In the genomic region with DNA sequence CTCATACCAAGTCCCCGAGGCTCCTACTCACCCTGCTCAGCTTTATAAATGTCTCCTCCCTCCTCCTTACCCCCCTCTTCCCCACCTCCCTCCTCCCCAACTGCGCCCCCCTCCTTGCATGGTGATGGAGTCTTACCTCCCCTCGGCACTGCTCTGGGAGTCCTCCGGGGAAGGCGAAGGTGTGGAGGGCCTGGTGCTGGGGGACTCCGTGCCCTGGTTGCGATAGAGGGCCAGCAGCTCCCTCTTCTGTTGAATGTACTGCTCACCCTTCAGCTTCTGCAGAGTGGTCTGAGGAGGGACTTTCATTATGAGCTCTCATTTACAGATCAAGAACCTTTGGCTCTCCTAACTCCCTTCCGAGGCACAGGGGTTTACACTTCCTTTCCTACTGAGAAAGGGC, we compare ENCODE assay signal across 10 mouse cellular contexts. TPM values are rescaled to one million over a fixed set of nuclear protein-coding genes. Genes with fewer than 3 reads are reported as not detected.
DNase-seq lines count a peak whose midpoint lies in the region; ATAC-seq and TF ChIP-seq lines count a peak whose summit lies in the region.
"Had no signal": no experiment of that assay in that cellular context is flagged by ENCODE, and none has a peak within 500 bp of the region (broad histone marks: within the 10 kb centered on the region; RNA-seq: fewer than 3 reads in every experiment).

No protein-coding gene starts in this region.

- TF ChIP-seq POLR2A in cerebellum, adult 2 months (IDR thresholded peaks at IDR 0.05; ENCODE audit: borderline replicate concordance, insufficient read depth, low read length), result no peak
- no peak for TF ChIP-seq POLR2A in lung, adult 2 months (IDR thresholded peaks at IDR 0.05; ENCODE audit: borderline replicate concordance, extremely low read depth, low read depth, low read length)

- no peak overlapping the region for H3K4me3 ChIP-seq in cerebellum, adult 2 months (replicated peaks; ENCODE audit: insufficient read depth, low read depth, low read length)
- no peak overlapping the region for H3K4me3 ChIP-seq in lung, adult 2 months (replicated peaks; ENCODE audit: extremely low read depth, low read depth, low read length)
- H3K4me3 ChIP-seq in intestine, embryonic 16.5 days (ENCODE audit: low read length), result no peak overlapping the region
- H3K4me3 ChIP-seq: neural tube, embryonic 13.5 days had no signal

- 0 out of 2 replicates have a peak, but pooled peaks have one; percentile 12 for TF ChIP-seq CTCF in cerebellum, adult 2 months (IDR thresholded peaks at IDR 0.05; ENCODE audit: borderline replicate concordance, insufficient read depth, low read depth, low read length)
- TF ChIP-seq CTCF in lung, adult 2 months (IDR thresholded peaks at IDR 0.05; ENCODE audit: insufficient read depth, low read length), result peak; percentile 59

- no peak overlapping the region for H3K4me2 ChIP-seq in intestine, embryonic 16.5 days (ENCODE audit: low read depth, low read length)
- H3K4me2 ChIP-seq: neural tube, embryonic 13.5 days had no signal

- ATAC-seq in intestine, embryonic 16.5 days, result 0 out of 2 replicates have a peak, but pooled peaks have one; percentile 2

- H3K27me3 ChIP-seq in cerebellum, adult 2 months (ENCODE audit: control insufficient read depth, insufficient read depth, low read length), result peaks cover 2% of the 10 kb centered on the region; the same call in 1 of the 2 replicates
- H3K27me3 ChIP-seq in intestine, embryonic 16.5 days (replicated peaks; ENCODE audit: control insufficient read depth, insufficient read depth, low read length), result no peaks in the 10 kb centered on the region

- WGBS in cerebellum, adult 2 months, result 4% methylated on average over 8 of the region's 8 CpGs
- 9% methylated on average over 8 of the region's 8 CpGs for WGBS in lung, adult 2 months
- WGBS in intestine, embryonic 16.5 days, result 11% methylated on average over 8 of the region's 8 CpGs

- DNase-seq in cerebellum, adult 2 months, result no peak
- DNase-seq in cerebellum, adult 9-10 months, result no peak
- no peak for DNase-seq in lung, adult 2 months
- DNase-seq in lung, adult 18-20 months, result no peak
- peak; percentile 68 for DNase-seq in lung, postnatal 10 days
- no peak for DNase-seq in ovary, postnatal 10 days (ENCODE audit: low spot score)
- no peak for DNase-seq in layer of hippocampus, adult 8-10 months (ENCODE audit: low spot score in 2 of 2)
- DNase-seq: adrenal gland, adult 2 months had no signal

- H3K9ac ChIP-seq in intestine, embryonic 16.5 days (ENCODE audit: low read depth, low read length), result peak overlapping the region; percentile 25; the same call in 1 of the 2 replicates
- H3K9ac ChIP-seq: neural tube, embryonic 13.5 days had no signal

- peaks cover 14% of the 10 kb centered on the region for H3K36me3 ChIP-seq in intestine, embryonic 16.5 days (ENCODE audit: control insufficient read depth, insufficient read depth, low read length)
- H3K36me3 ChIP-seq: neural tube, embryonic 13.5 days had no signal

- no peaks in the 10 kb centered on the region for H3K9me3 ChIP-seq in intestine, embryonic 16.5 days (ENCODE audit: control insufficient read depth, low read length)
- H3K9me3 ChIP-seq: neural tube, embryonic 13.5 days had no signal

- no peak overlapping the region for H3K27ac ChIP-seq in cerebellum, adult 2 months (ENCODE audit: insufficient read depth, low read length)
- H3K27ac ChIP-seq in intestine, embryonic 16.5 days (ENCODE audit: low read length), result peak overlapping the region; percentile 73
- H3K27ac ChIP-seq: neural tube, embryonic 13.5 days had no signal

- H3K4me1 ChIP-seq in cerebellum, adult 2 months (ENCODE audit: control insufficient read depth, insufficient read depth, low read length), result no peaks in the 10 kb centered on the region
- peaks cover 3% of the 10 kb centered on the region; the same call in 1 of the 2 replicates for H3K4me1 ChIP-seq in lung, adult 2 months (ENCODE audit: control insufficient read depth, insufficient read depth, low read length)
- H3K4me1 ChIP-seq in intestine, embryonic 16.5 days (ENCODE audit: control insufficient read depth, insufficient read depth, low read length), result peaks cover 49% of the 10 kb centered on the region

RNA-seq across cellular contexts. Expression of a gene that starts 15.3 kb away (rescaled TPM):
- polyA plus RNA-seq in cerebellum, adult 2 months (2012; rRNA removed), result 11.4 and 11.8 TPM in 2 replicates
- polyA plus RNA-seq in lung, adult 2 months (2012; rRNA removed), result 186 and 200 TPM in 2 replicates
- polyA plus RNA-seq in intestine, embryonic 16.5 days (2015; fragmentation: Nextera tagmentation; extraction: Ambion mirVana), result 90.0 and 95.3 TPM in 2 replicates
- 10 to 100 TPM; 11.0 to 36.7 (median 21.8) TPM for total RNA-seq in layer of hippocampus, adult 8-10 months (2022)

RNA-seq across cellular contexts. Expression of a gene that starts 16.1 kb away (rescaled TPM):
- 0.06 and 0.10 TPM in 2 replicates for polyA plus RNA-seq in cerebellum, adult 2 months (2012; rRNA removed)
- polyA plus RNA-seq in lung, adult 2 months (2012; rRNA removed), result 1.3 and 2.6 TPM in 2 replicates
- 13.2 and 19.1 TPM in 2 replicates for polyA plus RNA-seq in intestine, embryonic 16.5 days (2015; fragmentation: Nextera tagmentation; extraction: Ambion mirVana)
- total RNA-seq in layer of hippocampus, adult 8-10 months (2022), result under 1 TPM in 1 of 4 experiments, not detected in 3; 0.12 TPM
- polyA plus RNA-seq: neural tube, embryonic 13.5 days had no signal

RNA-seq across cellular contexts. Expression of a gene that starts 44.0 kb away (rescaled TPM):
- 0.67 and 0.74 TPM in 2 replicates for polyA plus RNA-seq in cerebellum, adult 2 months (2012; rRNA removed)
- polyA plus RNA-seq in lung, adult 2 months (2012; rRNA removed), result 245 and 249 TPM in 2 replicates
- polyA plus RNA-seq in intestine, embryonic 16.5 days (2015; fragmentation: Nextera tagmentation; extraction: Ambion mirVana), result 5.0 and 7.6 TPM in 2 replicates
- 1 to 10 TPM; 4.3 to 5.6 (median 5.3) TPM for total RNA-seq in layer of hippocampus, adult 8-10 months (2022)

RNA-seq across cellular contexts. Expression of a gene that starts 50.8 kb away (rescaled TPM):
- 12.1 and 12.5 TPM in 2 replicates for polyA plus RNA-seq in cerebellum, adult 2 months (2012; rRNA removed)
- 107 and 116 TPM in 2 replicates for polyA plus RNA-seq in lung, adult 2 months (2012; rRNA removed)
- polyA plus RNA-seq in intestine, embryonic 16.5 days (2015; fragmentation: Nextera tagmentation; extraction: Ambion mirVana), result 106 and 107 TPM in 2 replicates
- 10 to 100 TPM in 2 of 4 experiments, 1 to 10 TPM in 2; 8.1 to 16.8 (median 11.5) TPM for total RNA-seq in layer of hippocampus, adult 8-10 months (2022)

Comparison
In these comparisons a context has a peak if more than half of its experiments do, and no peak if none do; other contexts are left out.
1. RNA of a gene that starts 44.0 kb away (polyA plus RNA-seq): 245 to 249 TPM in lung, adult 2 months; 5.0 to 7.6 TPM in intestine, embryonic 16.5 days and 0.67 to 0.74 TPM in cerebellum, adult 2 months; every median in the first group is over 10 times any median in the second.